Mouse (Mus musculus) liver, embryonic 14.5 days (tissue): ENCODE measurements at regions not wholly inside any gene's neighbourhood (a gene's known extent, or its start where the extent isn't known, plus 50 kb on each side); places are given as distances from the start of the nearest gene placed in this dataset.

ENCODE experiments used
- ATAC-seq: fragments of 200-750 bp; cut with Nextera tagmentation; 2 replicates; pipeline ENCODE4 v1.8.0; 2017; ENCODE audit warnings: moderate number of reproducible peaks, mild to moderate bottlenecking, moderate library complexity; ENCODE audit not compliant: insufficient read depth
- DNase-seq, 3 experiments: peaks; one replicate each; pipeline ENCODE4 v3.0.0-alpha.2; 2012 to 2013; ENCODE audit warnings: low read depth in 3 of 3, low spot score in 3 of 3
- H3K27ac ChIP-seq: fragments of 300-500 bp; sonication (generic); 2 replicates; pipeline ENCODE4 v1.5.1; 2014; ENCODE audit warnings: moderate library complexity, mild to moderate bottlenecking, control low read depth, inconsistent platforms
- H3K27me3 ChIP-seq: fragments of 300-500 bp; sonication (generic); 2 replicates; pipeline ENCODE4 v1.6.1; 2014; ENCODE audit warnings: mild to moderate bottlenecking, low read length, moderate library complexity; ENCODE audit not compliant: control insufficient read depth, insufficient read depth
- H3K36me3 ChIP-seq: fragments of 300-500 bp; sonication (generic); replicated peaks from 2 replicates; pipeline ENCODE4 v1.6.1; 2014; ENCODE audit warnings: low read depth; ENCODE audit not compliant: control insufficient read depth, insufficient read depth
- H3K4me1 ChIP-seq, 2 experiments: fragments of 200-500 bp in 1 of 2; fragments of 300-500 bp in 1 of 2; sonication (generic) in 1 of 2; replicated peaks; 2 replicates each; pipeline ENCODE4 v1.6.1; 2012 to 2014; ENCODE audit warnings: antibody characterized with exemption in 1 of 2, inconsistent platforms in 1 of 2, low read length in 1 of 2; ENCODE audit not compliant: control insufficient read depth in 2 of 2, insufficient read depth in 2 of 2
- H3K4me2 ChIP-seq: fragments of 300-500 bp; sonication (generic); 2 replicates; pipeline ENCODE4 v1.6.1; 2014; ENCODE audit warnings: low read depth, mild to moderate bottlenecking, control low read depth, moderate library complexity
- H3K4me3 ChIP-seq, 2 experiments: fragments of 200-500 bp in 1 of 2; fragments of 300-500 bp in 1 of 2; sonication (generic) in 1 of 2; 2 replicates each; pipeline ENCODE4 v1.5.1; 2012 to 2014; ENCODE audit warnings: low read depth in 2 of 2, low read length in 2 of 2, mild to moderate bottlenecking in 2 of 2, control low read depth in 1 of 2, inconsistent platforms in 1 of 2, moderate library complexity in 1 of 2; ENCODE audit not compliant: insufficient read depth in 1 of 2
- H3K9ac ChIP-seq: fragments of 300-500 bp; sonication (generic); replicated peaks from 2 replicates; pipeline ENCODE4 v1.6.1; 2014; ENCODE audit warnings: mild to moderate bottlenecking, control low read depth, moderate library complexity
- H3K9me3 ChIP-seq: fragments of 300-500 bp; sonication (generic); 2 replicates; pipeline ENCODE4 v1.6.1; 2016; ENCODE audit warnings: low read length, mixed read lengths; ENCODE audit not compliant: control insufficient read depth
- CTCF ChIP-seq: IDR thresholded peaks from 2 replicates; pipeline ENCODE4 v1.5.1; 2016; ENCODE audit warnings: antibody characterized with exemption, low read depth, control low read depth
- EP300 ChIP-seq: IDR thresholded peaks from 2 replicates; pipeline ENCODE4 v1.6.1; 2016; ENCODE audit warnings: antibody characterized with exemption, low read depth
- WGBS: fragments of 180-500 bp; shearing (Covaris S2); extraction: QIAGEN DNeasy Blood & Tissue Kit; methylation state at CpG from one replicate; pipeline ENCODE4 v1.1.7; 2014; ENCODE audit not compliant: insufficient replicate concordance; 5-methylcytosine and 5-hydroxymethylcytosine counted together

DNA sequence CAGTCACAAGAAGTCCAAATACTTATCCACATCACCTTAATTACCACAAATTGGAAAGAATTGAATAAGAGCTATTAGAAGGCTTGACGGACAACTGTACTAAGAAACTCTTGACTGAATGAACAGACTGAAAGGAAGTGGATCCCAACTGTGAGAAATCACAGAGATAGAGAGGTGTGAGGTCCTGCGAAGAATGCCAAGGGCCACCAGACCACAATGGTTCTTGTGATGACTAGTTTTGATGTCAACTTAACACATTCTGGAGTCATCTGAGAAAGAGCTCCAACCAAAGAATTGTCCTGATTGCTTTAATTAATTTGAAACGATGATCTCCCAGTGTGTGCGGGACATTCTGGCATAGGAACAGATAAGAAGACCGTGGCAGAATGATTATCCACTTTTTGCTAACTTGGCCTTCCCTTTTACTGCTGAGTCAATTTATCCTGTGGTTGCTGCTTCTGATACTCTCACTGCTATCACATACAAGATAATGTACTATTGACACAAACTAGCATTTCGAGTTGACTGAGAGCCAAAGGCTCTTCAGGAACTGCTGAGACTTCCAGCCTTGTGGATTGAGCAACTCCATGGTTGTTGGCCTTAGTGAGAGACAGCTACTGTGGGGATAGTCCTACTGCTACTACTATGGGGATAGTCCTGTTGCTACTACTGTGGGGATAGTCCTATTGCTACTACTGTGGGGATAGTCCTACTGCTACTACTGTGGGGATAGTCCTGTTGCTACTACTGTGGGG is 268.5 kb downstream of the Olfr1505 start:
- Histone ChIP-seq H3K9ac (no peak overlapping the region), H3K4me2 (no peak overlapping the region), H3K36me3 (no peaks in the 10 kb centered on the region), H3K27ac (no peak overlapping the region), H3K4me1 (no peaks in the 10 kb centered on the region), H3K4me3 (no peak overlapping the region), H3K9me3 (no peaks in the 10 kb centered on the region), H3K27me3 (no peaks in the 10 kb centered on the region)
- TF ChIP-seq EP300 (no peak), CTCF (no peak)
- 56% methylated on average over 6 of the region's 6 CpGs for WGBS
- DNase-seq (no peak), ATAC-seq (no peak)

DNA sequence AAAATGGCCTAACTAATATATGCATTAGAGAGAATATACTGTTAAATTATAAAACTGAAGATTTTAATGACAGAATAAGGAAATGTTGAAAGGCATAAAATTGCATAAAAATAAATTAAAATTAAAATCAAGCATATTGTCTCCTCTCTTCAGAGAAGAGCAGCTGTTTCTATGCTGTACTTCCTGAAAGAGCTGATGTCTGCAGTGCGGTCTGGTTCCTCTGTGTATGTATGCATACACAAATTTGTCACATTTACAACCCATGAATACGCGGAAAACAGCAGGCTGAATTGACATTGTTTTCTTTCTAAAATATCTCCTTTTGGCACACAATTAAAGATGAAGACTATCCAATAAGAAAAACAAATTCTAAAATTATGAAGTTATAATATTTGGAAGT is 278.5 kb downstream of the Olfr1505 start:
- 72% methylated on average over 3 of the region's 3 CpGs for WGBS
- ATAC-seq (no peak), DNase-seq (no peak)
- TF ChIP-seq CTCF (no peak), EP300 (no peak)
- Histone ChIP-seq H3K27ac (no peak overlapping the region), H3K36me3 (no peaks in the 10 kb centered on the region), H3K9ac (no peak overlapping the region), H3K9me3 (no peaks in the 10 kb centered on the region), H3K27me3 (no peaks in the 10 kb centered on the region), H3K4me2 (no peak overlapping the region), H3K4me1 (no peaks in the 10 kb centered on the region), H3K4me3 (no peak overlapping the region)

- Histone ChIP-seq H3K4me1 (no peaks in the 10 kb centered on the region), H3K9me3 (no peaks in the 10 kb centered on the region), H3K9ac (no peak overlapping the region), H3K27ac (no peak overlapping the region), H3K4me2 (no peak overlapping the region), H3K27me3 (no peaks in the 10 kb centered on the region), H3K36me3 (no peaks in the 10 kb centered on the region), H3K4me3 (no peak overlapping the region)
- DNase-seq: no peak
- WGBS: 54% methylated on average over 3 of the region's 3 CpGs
- TF ChIP-seq CTCF: no peak
- TF ChIP-seq EP300: no peak
- no peak for ATAC-seq
Measured at GRCm38 (mm10) chr19:14197864-14198263, 284.5 kb downstream of the Olfr1505 start.

DNA sequence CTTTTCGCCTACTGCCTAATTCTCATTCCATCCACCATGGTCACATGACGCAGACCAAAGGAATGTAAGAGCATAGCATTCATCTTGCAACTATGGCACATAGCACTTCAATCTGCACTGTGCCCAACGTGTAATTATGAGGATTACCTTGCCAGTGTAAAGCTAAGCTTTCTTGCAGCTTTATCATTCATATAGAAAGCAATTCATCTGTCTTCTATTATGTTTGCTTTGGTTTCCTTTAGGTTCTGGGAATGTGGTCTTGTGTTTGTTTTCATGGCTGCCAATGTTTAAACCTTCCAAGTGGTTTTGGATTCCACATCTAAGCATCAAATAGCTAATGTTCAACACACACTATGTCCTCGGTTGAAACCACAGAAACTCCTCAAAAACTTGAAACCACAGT is 307.2 kb downstream of the Olfr1505 start:
- WGBS: 47% methylated on average over 4 of the region's 4 CpGs
- H3K4me1 ChIP-seq: no peaks in the 10 kb centered on the region
- H3K4me3 ChIP-seq: no peak overlapping the region
- no peak overlapping the region for H3K4me2 ChIP-seq
- H3K36me3 ChIP-seq: no peaks in the 10 kb centered on the region
- no peak overlapping the region for H3K27ac ChIP-seq
- H3K27me3 ChIP-seq: no peaks in the 10 kb centered on the region
- no peak for TF ChIP-seq EP300
- TF ChIP-seq CTCF: no peak
- no peak for DNase-seq
- H3K9ac ChIP-seq: no peak overlapping the region
- H3K9me3 ChIP-seq: no peaks in the 10 kb centered on the region
- no peak for ATAC-seq

DNA sequence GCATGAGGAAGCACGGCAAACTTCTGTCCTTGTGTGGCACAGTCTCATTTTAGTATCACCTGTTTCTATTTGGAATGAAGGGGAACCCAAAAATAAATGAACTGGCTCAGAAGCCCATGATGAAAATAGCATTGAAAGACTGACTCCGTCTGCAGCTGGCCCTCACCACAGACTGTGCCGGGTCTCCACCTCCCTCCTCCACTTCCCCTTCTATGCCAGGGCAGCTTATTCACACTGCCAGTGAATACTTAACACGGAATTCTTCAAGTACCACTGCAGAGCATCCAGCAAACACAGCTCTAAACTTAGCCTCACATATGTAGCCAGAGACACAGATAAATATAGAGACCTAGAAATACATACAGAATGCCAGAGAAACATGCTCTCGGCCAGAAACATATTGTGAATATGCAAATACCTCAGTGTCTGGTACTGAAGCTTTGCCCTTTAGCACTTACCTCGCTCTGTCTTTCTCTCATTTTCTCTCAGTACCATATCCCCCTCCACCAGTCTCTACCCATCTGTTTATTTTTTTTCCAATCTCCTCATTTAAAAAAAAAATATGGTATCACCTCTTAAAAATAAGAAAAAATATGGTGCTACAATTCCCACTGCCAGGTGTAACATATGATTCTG is 311.8 kb downstream of the Olfr1505 start:
- H3K9ac ChIP-seq: no peak overlapping the region
- no peaks in the 10 kb centered on the region for H3K4me1 ChIP-seq
- 31% methylated on average over 6 of the region's 6 CpGs for WGBS
- H3K27me3 ChIP-seq: no peaks in the 10 kb centered on the region
- ATAC-seq (no peak), DNase-seq (no peak)
- H3K27ac ChIP-seq: no peak overlapping the region
- H3K4me3 ChIP-seq: no peak overlapping the region
- no peak overlapping the region for H3K4me2 ChIP-seq
- no peaks in the 10 kb centered on the region for H3K36me3 ChIP-seq
- no peak for TF ChIP-seq CTCF
- TF ChIP-seq EP300: no peak
- no peaks in the 10 kb centered on the region for H3K9me3 ChIP-seq
